Mouse (Mus musculus) limb, embryonic 14.5 days (tissue): ENCODE results near the gene Hdac9. TPM values are rescaled to one million over a fixed set of nuclear protein-coding genes. Genes with fewer than 3 reads are reported as not detected.
A peak's percentile ranks its signal among the peaks of the same experiment; 100 is the strongest.

ENCODE experiments used
- ATAC-seq: fragments of 200-750 bp; cut with Nextera tagmentation; 2 replicates; pipeline ENCODE4 v1.8.0; 2017; ENCODE audit warnings: low read depth, moderate number of reproducible peaks, moderate TSS enrichment; ENCODE audit not compliant: low FRiP score
- DNase-seq: peaks from one replicate; pipeline ENCODE4 v3.0.0-alpha.2; 2015; ENCODE audit warnings: low spot score
- H3K27ac ChIP-seq: fragments of 300-500 bp; sonication (generic); replicated peaks from 2 replicates; pipeline ENCODE4 v1.5.1; 2014; ENCODE audit warnings: low read depth, mild to moderate bottlenecking, low read length, moderate library complexity, mixed read lengths
- H3K27me3 ChIP-seq: fragments of 300-500 bp; sonication (generic); 2 replicates; pipeline ENCODE4 v1.6.1; 2014; ENCODE audit warnings: low read length, mixed read lengths; ENCODE audit not compliant: control insufficient read depth, insufficient read depth
- H3K36me3 ChIP-seq: fragments of 300-500 bp; sonication (generic); 2 replicates; pipeline ENCODE4 v1.6.1; 2014; ENCODE audit warnings: mild to moderate bottlenecking, low read length, moderate library complexity, mixed read lengths; ENCODE audit not compliant: control insufficient read depth, insufficient read depth
- H3K4me1 ChIP-seq: fragments of 300-500 bp; sonication (generic); 2 replicates; pipeline ENCODE4 v1.6.1; 2014; ENCODE audit warnings: antibody characterized with exemption, low read length, mixed read lengths; ENCODE audit not compliant: control insufficient read depth, insufficient read depth
- H3K4me2 ChIP-seq: fragments of 300-500 bp; sonication (generic); replicated peaks from 2 replicates; pipeline ENCODE4 v1.6.1; 2014; ENCODE audit warnings: low read depth, mild to moderate bottlenecking, low read length, moderate library complexity; ENCODE audit not compliant: severe bottlenecking
- H3K4me3 ChIP-seq: fragments of 300-500 bp; sonication (generic); replicated peaks from 2 replicates; pipeline ENCODE4 v1.5.1; 2014; ENCODE audit warnings: low read length
- H3K9ac ChIP-seq: fragments of 300-500 bp; sonication (generic); 2 replicates; pipeline ENCODE4 v1.6.1; 2014; ENCODE audit warnings: mild to moderate bottlenecking, low read depth, low read length, moderate library complexity; ENCODE audit not compliant: severe bottlenecking
- H3K9me3 ChIP-seq: fragments of 300-500 bp; sonication (generic); 2 replicates; pipeline ENCODE4 v1.6.1; 2016; ENCODE audit warnings: low read length; ENCODE audit not compliant: control insufficient read depth
- POLR2A ChIP-seq: fragments of 200-500 bp; IDR thresholded peaks from 2 replicates; pipeline ENCODE4 v1.8.0; 2012; ENCODE audit warnings: inconsistent platforms, mild to moderate bottlenecking, moderate library complexity, borderline replicate concordance; ENCODE audit not compliant: insufficient read depth, insufficient read length; ENCODE audit errors: extremely low read depth
- WGBS: fragments of 180-500 bp; shearing (Covaris S2); extraction: QIAGEN DNeasy Blood & Tissue Kit; methylation state at CpG from one replicate; pipeline ENCODE4 v1.1.7; 2014; 5-methylcytosine and 5-hydroxymethylcytosine counted together
- polyA plus RNA-seq, 2 experiments: library from polyadenylated mRNA; depleted of rRNA in 1 of 2; stranded (reverse) in 1 of 2; unstranded in 1 of 2; fragments of >200 nt; fragmentation: Nextera tagmentation in 1 of 2; extraction: Ambion mirVana in 1 of 2; gene quantifications; 2 replicates each; pipeline versions ENCODE4 v1.2.1 to v1.2.3; 2012 to 2014

Gene Hdac9
- polyA plus RNA-seq, 2 experiments, result 7.8 to 9.7 TPM

DNA sequence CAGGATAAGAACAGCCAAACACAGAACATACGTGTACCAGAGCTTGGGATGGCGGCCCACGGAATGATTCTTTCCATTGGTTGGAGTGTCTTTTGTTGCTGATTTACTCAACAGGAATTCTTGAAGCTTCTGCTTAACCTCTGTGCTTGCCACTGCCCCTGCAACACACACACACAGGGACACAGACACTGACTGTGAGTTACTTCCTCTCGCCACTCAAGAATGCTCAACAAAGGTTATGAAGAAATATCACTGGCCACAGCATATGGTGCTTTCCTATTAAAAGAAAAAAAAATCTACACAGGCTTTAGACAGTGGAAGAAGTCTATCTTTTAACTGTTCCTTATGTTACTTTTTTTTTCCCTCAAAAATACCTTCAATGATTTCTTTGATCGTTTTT is 485.1 kb downstream of the Hdac9 start:
- Histone ChIP-seq H3K9ac (no peak overlapping the region), H3K9me3 (no peaks in the 10 kb centered on the region), H3K4me1 (0 out of 2 replicates have a peak, but pooled peaks cover 2% of the 10 kb centered on the region), H3K27ac (no peak overlapping the region), H3K4me2 (no peak overlapping the region), H3K27me3 (no peaks in the 10 kb centered on the region), H3K4me3 (no peak overlapping the region), H3K36me3 (no peaks in the 10 kb centered on the region)
- ATAC-seq, result no peak
- no peak for TF ChIP-seq POLR2A
- WGBS, result 69% methylated on average over 5 of the region's 5 CpGs
- no peak for DNase-seq

DNA sequence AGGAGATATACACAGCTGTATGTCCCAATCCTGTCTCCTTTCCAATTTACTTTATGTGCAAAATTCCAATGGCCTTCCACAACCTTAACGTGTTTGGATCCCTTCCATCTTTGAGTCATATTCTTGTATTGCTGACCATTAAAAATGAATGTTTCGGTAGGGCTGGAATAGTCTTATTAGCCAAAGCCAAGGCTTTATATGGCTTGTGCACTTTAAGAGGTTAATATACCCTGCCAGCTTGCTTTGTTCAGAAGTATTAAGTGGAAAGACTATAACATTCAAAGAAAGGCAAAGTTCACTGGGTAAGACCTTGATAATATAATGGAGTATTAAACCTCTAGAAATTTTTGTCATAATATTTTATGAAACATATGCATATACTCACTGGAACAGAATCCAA is 491.4 kb downstream of the Hdac9 start:
- DNase-seq, result peak; percentile 67
- Histone ChIP-seq H3K4me2 (no peak overlapping the region), H3K36me3 (no peaks in the 10 kb centered on the region), H3K27me3 (no peaks in the 10 kb centered on the region), H3K4me3 (no peak overlapping the region), H3K9me3 (no peaks in the 10 kb centered on the region), H3K27ac (no peak overlapping the region), H3K9ac (no peak overlapping the region), H3K4me1 (no peaks in the 10 kb centered on the region)
- peak; percentile 76 for ATAC-seq
- TF ChIP-seq POLR2A, result no peak
- 47% methylated on average over 2 of the region's 2 CpGs for WGBS

DNA sequence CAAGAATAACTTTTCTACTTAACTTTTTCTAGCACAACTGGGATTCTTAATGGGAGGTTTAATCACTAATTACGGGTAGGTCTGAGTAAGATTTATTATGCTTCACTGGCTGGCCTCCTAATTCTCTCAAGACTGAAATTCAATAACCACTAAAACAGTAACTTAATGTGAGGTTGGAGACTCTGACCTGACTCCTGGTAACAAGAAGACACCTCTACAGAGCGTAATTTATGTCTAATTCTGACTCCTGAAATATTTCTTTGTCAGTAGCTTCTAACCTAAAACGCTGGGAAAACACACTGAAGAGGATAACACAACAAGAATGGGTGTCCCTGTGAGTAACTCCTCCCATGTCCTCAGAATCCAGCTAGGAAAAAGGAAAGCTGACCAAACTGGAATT is 508.8 kb downstream of the Hdac9 start:
- ATAC-seq (no peak), DNase-seq (no peak)
- Histone ChIP-seq H3K36me3 (no peaks in the 10 kb centered on the region), H3K27ac (no peak overlapping the region), H3K4me2 (no peak overlapping the region), H3K4me1 (peaks cover 4% of the 10 kb centered on the region; the same call in 1 of the 2 replicates), H3K4me3 (no peak overlapping the region), H3K9me3 (no peaks in the 10 kb centered on the region), H3K27me3 (no peaks in the 10 kb centered on the region), H3K9ac (no peak overlapping the region)
- no peak for TF ChIP-seq POLR2A
- WGBS, result 19% methylated on average over 3 of the region's 3 CpGs

DNA sequence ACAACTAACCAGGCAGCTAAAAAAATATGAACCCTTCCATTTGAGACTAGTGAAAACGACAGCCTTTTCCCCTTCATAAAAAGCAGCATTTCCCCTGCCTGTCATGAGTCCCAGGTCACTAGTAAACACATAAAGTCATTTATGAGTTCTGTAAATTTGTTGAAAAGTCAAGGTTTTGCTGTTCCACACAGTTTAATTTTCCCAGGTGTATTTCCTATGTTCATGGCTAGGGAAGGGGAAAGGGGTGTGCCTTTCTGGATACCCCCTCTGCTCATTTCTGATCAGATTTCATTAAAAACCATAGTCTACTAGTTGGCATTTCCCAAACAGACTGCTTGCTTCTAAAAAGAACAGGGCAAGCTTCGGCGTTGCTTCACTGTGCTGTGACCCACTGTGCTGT is 509.8 kb downstream of the Hdac9 start:
- no peak overlapping the region for H3K4me2 ChIP-seq
- no peak overlapping the region for H3K4me3 ChIP-seq
- WGBS, result 4% methylated on average over 3 of the region's 3 CpGs
- peaks cover 4% of the 10 kb centered on the region; the same call in 1 of the 2 replicates for H3K4me1 ChIP-seq
- H3K27me3 ChIP-seq, result no peaks in the 10 kb centered on the region
- no peak overlapping the region for H3K9ac ChIP-seq
- DNase-seq (no peak), ATAC-seq (no peak; the same call in 1 of the 2 replicates)
- no peak overlapping the region for H3K27ac ChIP-seq
- H3K9me3 ChIP-seq, result no peaks in the 10 kb centered on the region
- no peaks in the 10 kb centered on the region for H3K36me3 ChIP-seq
- TF ChIP-seq POLR2A, result no peak

DNA sequence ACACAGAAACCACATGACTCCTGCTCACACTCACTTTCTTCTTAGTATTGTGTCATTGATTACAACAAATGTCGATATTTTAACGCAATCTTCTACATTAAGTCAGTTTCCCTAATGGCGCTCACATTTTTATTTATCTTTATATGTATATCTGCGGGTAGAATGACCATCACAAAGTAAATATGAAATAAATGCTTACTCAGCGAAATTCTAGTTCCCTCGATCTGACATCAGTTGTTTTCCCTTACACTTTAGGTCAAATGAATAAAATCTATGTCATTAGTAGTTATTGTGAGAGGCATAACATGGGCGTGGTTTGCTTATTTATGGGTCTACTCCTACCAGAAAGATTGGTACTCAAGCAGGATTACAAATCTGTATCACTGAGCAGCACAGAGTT is 514.8 kb downstream of the Hdac9 start:
- TF ChIP-seq POLR2A, result no peak
- H3K4me2 ChIP-seq, result no peak overlapping the region
- no peak overlapping the region for H3K9ac ChIP-seq
- no peak overlapping the region for H3K4me3 ChIP-seq
- ATAC-seq, result no peak
- H3K27me3 ChIP-seq, result no peaks in the 10 kb centered on the region
- H3K27ac ChIP-seq, result no peak overlapping the region
- DNase-seq, result no peak
- peaks cover 1% of the 10 kb centered on the region; the same call in 1 of the 2 replicates for H3K4me1 ChIP-seq
- WGBS, result 95% methylated on average over 7 of the region's 7 CpGs
- H3K36me3 ChIP-seq, result no peaks in the 10 kb centered on the region
- H3K9me3 ChIP-seq, result no peaks in the 10 kb centered on the region

DNA sequence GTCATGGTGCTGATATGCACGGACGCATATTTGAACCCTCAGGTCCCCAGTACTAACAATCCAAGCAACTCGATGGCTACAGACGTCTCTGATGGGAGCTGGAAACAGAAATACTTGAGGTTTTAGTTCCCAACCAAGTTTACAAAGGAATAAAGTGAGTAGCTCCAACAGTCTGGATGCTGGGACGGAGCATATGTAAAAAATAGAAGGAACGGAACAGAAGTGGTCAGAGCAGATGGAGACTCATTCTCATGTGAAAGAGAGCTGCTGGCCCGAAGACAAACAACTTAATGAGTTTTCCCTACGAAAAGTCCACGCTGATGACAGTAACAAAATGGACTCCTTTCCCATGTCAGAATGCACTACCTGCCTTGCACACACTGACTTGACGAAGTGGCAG is 518.3 kb downstream of the Hdac9 start:
- no peaks in the 10 kb centered on the region for H3K36me3 ChIP-seq
- no peak overlapping the region for H3K4me2 ChIP-seq
- no peak overlapping the region for H3K27ac ChIP-seq
- H3K4me3 ChIP-seq, result no peak overlapping the region
- ATAC-seq (no peak), DNase-seq (no peak)
- H3K4me1 ChIP-seq, result no peaks in the 10 kb centered on the region
- no peaks in the 10 kb centered on the region for H3K9me3 ChIP-seq
- no peak overlapping the region for H3K9ac ChIP-seq
- TF ChIP-seq POLR2A, result no peak
- no peaks in the 10 kb centered on the region for H3K27me3 ChIP-seq
- 85% methylated on average over 10 of the region's 10 CpGs for WGBS
